Mouse (Mus musculus) heart, postnatal 4 days (tissue): ENCODE measurements around the gene Dync1li1. TPM values are rescaled to one million over a fixed set of nuclear protein-coding genes. Genes with fewer than 3 reads are reported as not detected.
A peak's percentile ranks its signal among the peaks of the same experiment; 100 is the strongest.
"Not testable (repeated sequence)": the region's sequence is repeated elsewhere in the genome, so short reads cannot be mapped to it uniquely, and the experiment has no call there.

Experiments used
- DNase-seq: peaks from one replicate; pipeline ENCODE4 v3.0.0; 2021
- total RNA-seq, 2 experiments: library from RNA; stranded (reverse); gene quantifications; 2 replicates each; pipeline ENCODE4 v1.2.3; 2021

Dync1li1 gene
- 10 to 100 TPM; 77.0 to 77.2 TPM for total RNA-seq

DNA sequence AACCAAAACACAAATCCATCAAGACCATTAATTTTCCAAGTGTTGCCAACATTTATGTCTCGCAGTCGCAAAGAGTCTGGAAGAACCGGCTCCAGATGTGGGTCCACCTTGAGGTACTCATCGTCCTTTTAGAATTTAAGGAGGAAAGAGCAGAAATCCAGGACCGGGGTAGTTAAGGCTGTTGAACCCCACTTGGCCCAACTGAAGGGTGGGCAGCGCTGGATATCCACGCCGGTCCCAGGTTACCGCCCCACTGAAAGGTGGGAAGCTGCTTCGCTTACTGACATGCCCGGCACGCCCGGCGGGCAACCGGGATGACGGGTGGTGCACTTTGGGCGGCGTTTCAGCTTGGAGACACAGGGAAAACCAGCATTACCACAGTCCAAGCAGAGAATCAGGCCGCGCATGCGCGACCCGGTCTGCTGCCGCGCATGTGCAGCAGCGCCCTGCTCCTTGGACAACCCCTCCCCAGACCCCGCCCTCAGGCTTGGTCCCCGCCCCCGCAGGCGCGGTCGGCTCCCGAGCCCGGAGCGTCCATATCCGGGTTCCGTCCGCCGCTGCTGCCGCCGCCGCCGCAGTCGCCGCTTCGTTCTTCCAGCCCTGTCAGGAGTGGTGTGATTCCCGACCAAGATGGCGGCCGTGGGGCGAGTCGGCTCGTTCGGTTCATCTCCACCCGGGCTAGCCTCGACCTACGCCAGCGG lies at the start of gene Dync1li1:
Gene Dync1li1, plus strand, starts transcription at position 539 of the 701 bp plus-strand sequence.
- DNase-seq, result peak; percentile 99

DNA sequence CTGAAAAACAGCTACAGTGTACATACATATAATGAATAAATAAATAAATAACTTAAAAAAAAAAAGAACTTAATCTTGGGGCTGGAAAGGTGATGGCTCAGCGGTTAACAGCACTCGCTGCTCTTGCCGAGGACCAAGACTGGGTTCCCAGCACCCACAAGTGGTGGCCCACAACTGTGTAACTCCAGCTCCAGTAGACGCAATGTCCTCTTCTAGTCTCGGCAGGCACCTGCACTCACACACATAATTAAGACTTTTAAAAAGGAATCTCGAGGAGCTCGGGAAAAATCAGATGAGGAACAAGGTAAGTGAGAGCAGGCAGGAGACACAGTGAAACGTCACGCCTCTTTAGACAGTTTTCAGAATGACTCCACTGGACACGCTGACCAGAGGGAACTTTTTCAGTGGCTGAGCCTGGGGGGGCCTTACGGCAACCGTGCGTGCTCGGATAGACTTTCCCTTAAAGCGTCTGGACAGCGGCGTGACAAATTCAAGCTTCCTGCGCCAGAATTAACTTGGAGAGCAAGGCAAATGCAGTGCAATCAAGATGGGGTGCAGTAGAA lies 49.3 kb upstream of the Dync1li1 start:
- no peak for DNase-seq

DNA sequence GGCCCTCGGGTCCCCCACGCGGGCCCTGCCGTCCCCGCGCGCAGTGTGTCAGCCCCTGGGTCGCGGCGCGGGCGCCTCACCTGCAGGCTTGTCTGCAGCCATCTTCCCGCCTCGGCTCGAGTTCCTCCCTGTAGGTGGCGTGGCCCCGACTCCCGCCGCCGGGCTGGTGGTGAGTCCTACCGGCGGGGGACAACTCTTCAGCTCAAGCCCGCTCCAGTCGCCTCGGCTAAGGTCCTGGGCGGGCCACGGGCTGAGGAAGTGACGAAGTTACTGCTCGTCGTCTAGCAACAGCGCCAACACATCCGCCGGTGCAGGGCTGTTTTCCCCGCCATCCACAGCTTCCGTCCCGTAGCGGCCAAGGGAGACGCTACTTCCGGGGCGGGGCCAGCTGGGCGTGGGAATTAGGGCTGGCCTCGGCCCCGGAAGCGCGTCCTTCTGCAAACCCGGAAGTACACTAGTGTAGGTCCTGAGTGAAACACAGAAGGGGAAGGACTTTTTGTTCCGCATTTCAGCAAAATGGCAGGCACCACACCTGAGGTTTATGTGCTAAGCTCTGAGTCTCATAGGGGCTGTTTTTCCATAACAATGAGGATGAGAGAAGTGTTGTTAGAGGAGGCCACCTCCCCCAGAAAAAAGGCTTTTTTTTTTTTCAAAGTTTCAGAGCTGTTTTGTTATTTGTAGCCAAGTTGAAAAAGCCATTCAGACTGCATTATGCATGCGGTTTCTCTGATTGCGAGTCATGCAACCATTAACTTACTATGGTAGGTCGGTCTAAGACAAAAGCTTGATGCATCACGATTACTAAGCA lies 48.5 kb upstream of the Dync1li1 start, which contains the start of gene Cnot10:
Gene Cnot10, minus strand, starts transcription at position 346 of the 808 bp plus-strand sequence.
- DNase-seq, result peak; percentile 99

DNA sequence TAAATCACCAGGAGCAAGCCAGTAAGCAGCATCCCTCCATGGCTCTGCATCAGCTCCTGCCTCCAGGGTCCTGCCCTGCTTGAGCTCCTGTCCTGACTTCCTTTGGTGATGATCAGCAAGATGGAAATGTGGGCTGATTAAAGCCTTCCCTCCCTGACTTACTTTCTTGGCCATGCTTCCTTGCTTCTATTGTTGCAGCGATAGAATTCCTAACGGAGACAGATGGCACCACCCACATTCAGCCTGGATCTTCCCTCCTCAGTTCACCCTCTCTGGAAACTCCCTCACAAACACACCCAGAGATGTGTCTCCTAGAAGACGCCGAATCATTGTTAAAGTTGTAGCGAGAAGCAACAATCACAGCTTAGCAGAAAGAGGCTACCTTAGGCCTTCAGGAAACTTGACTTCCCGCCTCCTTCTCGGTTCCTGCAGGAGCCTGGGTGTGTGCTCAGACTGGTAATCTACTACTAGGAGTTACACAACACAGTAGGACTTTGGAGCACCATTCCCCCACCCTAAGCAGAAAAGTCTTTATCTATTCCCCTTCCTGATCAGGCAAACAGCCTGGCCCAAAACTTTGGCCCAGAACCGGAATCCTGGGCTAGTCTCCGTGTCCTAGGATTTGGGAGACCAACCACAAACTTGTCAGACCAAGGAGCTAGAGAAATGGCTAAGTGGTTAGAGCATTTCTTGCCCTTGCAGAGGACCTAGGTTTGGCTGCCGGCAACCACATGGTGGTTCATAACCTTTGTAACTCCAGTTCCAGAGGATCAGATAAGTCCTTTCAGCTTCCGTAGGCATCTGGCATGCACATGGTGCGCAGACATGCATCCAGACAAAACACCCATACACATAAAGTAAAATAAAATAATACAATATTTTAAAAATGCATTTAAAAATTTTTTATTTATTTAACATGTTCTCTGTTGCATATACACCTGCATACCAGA lies 41.8 kb upstream of the Dync1li1 start:
- no peak for DNase-seq

DNA sequence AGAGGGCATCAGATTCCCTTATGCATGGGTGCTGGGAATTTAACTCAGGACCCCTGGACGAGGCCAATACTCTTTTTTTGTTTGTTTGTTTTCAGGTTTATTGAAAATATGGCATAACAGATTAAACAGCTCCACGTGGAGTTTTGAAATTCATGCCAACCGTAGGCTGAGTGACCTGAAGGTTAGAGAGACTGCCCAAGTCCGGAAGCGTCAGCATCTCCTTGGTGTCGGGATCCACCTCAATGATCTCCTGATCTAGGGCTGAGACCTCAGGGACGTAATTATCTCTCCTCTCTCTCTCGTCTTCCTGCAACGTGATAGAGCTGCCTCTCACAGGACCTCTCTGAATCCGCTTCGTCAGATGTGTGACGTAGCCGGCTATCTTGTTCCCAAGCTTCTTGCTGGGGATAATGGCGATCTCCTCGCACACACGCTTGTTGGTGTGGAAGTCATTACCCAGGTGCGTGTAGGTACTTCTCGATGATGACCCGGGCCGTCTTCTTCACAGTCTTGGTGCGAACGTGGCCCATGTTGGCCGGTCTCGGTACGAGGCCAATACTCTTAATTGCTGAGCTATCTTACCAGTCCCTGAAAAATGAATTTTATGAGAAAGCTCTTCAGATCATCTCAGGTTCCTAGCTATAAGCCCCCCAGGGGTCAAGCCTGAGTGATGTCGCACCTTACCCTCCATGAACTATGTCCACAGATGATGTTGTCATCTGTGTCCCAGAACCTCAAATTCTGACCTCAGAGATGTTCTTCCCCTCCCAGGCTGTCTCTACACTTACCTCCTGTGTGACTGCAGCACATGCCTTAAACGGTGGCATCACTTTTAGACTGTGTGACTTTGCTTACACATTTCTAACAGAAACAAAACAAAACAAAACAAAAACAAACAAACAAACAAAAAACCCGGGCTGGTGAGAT lies 40.8 kb upstream of the Dync1li1 start:
- DNase-seq, result no peak

DNA sequence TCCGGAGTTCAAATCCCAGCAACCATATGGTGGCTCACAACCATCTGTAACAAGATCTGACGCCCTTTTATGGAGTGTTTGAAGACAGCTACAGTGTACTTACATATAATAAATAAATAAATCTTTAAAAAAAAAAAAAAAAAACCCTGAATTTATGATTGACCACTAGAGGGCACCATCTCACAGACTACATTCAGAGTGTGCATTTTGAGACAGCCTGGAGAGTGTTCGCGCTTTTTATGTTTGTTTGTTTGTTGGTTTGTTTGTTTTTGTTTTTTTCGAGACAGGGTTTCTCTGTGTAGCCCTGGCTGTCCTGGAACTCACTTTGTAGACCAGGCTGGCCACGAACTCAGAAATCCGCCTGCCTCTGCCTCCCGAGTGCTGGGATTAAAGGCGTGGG lies 40.1 kb upstream of the Dync1li1 start:
- DNase-seq, result not testable (repeated sequence)

DNA sequence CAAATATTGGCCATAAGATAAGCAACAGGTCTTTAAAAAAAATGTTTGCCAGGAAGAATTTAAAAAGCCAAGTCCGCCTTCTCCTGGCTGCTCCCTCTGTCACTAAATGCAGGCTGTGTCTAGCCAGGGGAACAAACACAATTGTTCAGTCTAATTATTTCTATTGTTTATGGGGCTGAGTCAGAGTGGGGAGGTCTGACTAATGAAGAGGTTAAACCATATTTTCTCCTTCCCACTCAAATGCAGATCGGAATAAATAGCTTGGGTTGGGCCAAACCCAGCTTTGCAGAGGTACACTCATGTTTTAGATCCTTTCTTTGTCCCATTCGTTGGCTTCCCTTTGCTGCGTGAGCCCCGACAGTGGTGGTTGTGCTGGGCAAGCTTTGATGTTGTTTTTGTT lies 39.2 kb upstream of the Dync1li1 start:
- DNase-seq, result no peak

DNA sequence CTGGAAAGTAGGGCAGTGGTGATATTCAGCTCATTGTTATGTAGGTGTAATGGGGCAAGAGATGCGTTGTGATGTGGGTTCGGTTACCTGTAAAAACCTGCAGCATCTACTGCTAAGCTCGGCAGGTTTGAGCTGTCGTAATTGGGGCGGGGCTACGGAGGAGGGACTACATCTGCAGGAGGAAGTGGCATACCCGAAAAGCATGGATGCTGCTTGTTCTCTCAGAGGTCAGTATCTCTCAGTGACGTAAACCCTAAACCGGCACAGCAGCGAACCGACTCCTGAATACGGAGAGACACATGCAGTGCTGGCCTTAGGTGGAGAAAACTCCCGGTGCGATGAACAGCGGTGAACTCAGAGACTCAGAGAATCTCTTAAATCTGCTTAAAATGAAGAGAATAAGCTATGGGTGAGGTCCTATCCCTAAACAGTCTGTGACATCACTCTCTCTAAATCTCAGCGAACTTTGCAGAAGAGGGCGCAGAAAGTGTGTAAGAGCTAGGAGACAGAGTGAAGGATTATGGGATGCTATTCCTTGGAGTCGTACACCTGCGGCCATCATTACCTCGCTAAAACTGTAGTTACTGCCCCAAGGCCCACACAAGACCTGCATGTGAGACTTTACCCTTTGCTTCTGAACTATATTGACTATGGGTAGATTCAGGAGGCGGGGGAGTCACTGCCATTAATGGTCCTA lies 37.5 kb upstream of the Dync1li1 start:
- DNase-seq, result no peak

DNA sequence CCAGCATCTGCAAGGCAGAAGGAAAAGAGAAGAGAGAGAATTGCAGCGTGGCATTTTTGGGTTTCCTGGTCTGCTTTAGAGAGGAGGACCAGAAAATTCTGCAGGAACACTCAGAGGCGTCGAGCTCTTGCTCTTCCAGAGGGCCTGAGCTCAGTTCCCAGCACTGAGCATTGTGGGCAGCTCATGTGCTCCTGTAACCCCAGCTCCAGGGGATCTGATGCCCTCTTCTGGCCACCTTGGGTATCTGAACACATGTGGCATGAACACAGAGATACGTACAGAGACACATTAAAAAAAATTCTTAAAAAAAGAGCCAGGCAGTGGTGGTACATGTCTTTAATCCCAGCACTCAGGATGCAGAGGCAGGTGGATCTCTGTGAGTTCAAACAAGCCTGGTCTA lies 33.2 kb upstream of the Dync1li1 start:
- DNase-seq, result no peak

DNA sequence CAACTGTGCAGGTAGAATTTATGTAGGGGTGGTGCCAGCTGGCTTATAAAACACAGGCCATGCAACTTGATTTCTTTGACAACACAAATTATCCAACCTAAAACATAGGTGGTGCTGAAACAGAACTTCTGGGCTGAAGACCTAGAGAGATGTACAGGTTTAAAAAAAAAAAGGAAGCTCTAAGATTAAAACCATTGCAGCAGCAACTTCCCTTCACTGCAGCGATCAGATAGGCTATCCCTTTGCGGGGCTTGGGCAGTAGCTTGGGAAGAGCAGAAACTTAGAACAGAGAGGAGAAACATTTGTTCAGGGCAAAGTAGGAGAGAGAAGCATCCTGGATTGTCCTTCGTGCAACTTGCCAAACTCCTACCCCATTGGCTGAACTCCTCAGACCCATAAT lies 31.9 kb upstream of the Dync1li1 start:
- no peak for DNase-seq

DNA sequence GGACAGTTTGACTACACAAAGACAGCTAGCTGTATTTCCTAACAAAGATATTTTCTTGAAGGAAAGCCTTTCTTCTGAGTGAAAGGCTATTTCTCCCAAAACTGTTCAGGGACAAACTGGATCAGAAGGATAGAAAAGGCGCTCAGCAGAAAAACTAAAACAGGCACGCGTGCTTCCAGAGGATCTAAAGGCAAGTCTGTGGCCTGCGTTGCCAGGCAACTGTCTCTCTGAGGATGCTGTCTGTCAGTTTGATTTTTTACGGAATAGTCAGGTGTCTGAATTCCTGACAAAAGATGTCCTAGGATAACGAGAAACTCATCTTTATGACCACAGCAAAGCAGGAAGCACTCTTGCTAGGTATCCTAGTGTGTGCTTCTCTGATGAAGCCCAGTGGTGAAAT lies 28.1 kb upstream of the Dync1li1 start:
- DNase-seq, result no peak

DNA sequence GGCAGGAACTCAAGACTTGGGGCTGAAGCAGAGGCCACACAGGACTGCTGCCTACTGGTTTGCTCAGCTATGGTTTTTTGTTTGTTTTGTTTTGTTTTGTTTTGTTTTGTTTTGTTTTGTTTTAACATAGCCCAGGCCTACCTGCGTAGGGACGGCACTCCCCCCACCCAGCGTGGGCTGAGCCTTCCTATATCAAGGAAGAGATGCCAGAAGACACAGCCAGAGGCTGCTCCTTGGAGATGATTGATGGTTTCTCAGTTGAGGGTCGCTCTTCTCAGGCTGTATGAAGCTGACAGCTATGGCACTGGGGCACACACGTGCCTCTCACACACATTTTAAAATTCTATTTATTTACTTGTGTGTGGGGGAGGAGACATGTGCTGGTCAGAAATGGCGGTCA lies 27.6 kb upstream of the Dync1li1 start:
- DNase-seq, result no peak

DNA sequence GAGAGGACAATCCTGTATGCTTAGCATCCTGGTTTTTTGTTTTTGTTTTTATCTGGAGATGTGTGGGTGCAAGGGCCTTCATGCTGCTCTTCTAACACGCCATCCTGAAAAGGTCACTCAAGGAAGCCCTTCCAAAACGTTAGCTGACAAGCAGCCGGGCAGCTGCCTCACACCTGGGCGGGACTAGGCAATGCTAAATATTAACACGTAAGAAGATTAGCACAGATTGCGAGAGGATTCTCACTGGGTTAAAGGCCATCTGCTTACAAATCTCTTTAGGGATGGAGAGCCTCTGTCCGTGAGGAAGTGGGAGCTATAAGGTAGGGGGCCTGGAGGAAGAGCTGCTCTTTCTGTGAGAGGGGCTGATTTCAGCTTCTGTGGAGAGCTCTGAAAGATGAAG lies 26.6 kb upstream of the Dync1li1 start:
- no peak for DNase-seq

DNA sequence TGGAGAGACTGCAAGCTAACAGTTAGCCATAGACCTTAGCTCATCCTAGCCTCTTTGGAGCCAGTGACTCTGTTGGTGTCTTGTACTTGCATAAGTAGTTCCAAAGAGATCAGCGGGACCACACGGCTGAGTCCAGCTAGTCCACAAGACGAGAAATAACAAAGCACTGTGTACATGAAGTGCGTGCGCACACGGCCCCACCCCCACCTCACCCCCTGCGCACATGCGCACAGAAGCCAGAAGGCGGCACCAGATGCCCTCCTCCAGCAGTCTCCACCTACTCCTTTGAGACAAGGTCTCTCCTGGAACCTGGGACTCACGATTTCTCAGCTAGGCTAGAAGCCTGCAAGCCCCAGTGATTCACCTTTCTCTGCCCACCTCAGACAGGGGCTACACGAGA lies 24.8 kb upstream of the Dync1li1 start:
- no peak for DNase-seq

DNA sequence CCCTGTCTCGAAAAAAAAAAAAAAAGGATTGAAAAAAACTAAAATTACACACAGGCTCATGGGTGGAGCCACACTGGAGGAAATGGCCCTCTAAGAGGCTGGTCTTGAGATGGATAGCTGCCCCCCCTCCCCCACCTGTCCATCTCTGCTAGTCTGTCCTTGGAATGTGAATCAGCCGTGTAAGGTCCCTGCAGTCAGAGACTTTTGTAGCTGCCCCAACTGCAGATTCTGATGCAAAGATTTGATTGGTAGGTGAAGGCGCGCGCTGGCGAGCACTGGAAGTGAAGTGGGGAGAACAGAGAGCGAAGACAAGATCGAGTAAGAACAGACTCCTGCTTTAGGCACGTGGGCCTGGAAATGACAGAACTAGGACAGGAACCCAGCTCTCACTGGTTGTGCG lies 21.7 kb upstream of the Dync1li1 start:
- DNase-seq, result no peak

DNA sequence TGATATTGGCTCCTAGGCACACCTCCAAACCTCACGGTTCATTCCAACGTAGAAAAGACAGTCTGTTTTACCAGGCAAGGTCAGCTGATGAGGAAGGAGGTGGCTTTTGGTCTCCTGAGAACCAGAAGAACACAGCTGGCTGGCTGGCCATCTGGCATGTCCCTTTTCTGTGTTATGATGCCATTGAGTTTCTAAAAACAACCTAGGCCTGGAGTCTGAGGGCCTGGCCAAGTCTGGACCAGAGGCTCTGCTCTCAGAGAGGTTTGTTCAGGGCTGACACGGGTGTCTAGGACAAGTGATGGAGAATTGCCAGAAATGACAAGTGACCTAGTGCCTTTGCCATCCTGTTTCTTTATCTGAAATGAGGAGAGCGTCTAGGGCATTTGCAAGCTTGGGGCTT lies 20.5 kb upstream of the Dync1li1 start:
- peak; percentile 75 for DNase-seq

DNA sequence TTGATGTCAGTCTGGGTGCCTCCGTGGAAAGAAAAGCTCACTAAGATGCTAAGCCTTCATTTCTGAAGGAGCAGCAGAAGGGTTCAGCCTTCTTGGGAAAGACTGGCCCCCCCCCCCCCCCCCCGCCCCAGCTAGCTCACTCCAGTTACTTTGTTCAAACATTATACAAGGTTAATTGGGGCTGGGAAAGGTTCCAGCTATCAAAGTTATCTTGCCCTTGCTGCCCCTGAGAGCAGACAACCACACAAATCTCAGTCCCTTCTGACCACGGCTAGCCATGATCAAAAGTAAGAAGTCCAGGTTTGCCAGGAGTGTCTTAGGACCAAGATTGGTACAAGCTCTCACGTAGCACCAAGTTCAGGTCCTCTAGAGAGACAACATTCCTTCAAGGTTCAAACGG lies 19.6 kb upstream of the Dync1li1 start:
- no peak for DNase-seq

DNA sequence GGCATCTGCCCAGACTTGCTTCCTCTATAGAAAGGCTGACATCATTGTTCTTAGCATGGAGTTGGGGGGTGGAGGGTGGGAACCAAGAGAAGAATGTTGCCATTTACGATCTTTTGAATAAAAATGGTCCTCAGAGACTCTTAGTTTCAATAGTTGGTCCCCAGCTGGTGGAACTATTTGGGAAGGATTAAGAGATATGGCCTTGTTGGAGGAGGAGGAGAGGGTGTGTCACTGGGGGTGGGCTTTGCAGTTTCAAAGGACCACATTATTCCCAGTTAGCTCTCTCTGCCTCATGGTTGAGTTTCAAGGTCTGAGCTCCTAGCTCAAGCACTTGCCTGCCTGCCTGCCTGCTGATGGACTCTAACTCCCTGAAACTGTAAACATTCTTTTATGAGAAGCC lies 16.6 kb upstream of the Dync1li1 start:
- DNase-seq, result no peak

DNA sequence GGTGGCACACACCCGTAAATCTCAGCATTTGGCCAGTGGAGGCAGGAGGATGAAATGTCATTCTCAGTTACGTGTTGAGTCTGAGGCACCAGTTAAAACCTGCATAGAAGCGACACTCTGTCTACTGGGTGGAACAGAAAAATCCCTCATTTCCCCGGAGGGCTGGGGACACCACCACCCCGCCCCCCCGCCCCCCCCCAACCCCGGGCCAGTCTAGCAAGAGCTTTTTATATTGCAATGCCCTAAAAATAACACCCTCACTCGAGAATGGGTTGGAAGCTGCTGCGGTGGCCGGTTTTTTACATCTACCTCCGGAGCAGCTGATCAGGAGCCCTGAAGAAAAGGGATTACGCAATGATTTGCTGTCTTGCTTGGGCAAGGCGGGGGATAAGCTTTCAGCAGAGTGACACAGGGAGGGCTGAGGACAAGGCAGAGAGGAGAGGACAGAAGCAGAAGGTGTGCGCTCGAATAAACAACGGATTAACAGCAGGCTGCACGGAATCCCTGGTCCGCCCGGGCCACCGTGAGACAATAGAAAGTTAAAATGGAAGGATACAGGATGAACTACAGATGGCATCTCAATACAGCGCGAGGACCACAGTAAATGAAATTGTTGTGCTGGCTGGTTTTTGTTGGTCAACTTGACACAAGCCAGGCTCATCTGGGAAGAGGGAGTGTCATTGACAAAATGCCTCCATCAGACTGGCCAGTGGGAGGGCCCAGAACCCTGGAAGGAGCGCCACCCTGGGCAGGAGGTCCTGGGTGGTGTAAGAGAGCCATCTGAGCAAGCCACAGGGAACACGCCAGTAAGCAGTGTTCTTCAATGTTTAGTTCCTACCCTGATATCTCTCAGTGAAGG lies 15.7 kb upstream of the Dync1li1 start:
- DNase-seq, result peak; percentile 46

DNA sequence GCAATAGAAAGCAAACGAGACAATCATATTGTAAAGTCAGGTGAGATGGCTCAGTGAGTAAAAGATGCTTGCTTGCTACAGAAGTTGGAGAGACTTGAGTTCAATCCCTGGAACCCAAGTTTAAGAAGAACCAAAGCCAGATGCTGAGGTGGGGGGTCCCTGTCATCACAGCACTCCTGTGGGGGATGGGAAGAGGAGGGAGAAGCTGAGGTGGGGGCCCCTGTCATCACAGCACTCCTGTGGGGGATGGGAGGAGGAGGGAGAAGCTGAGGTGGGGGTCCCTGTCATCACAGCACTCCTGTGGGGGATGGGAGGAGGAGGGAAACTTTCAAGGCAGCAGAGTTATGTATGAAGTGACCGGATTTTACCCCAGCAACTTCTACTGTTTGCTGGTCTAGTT lies 15.0 kb upstream of the Dync1li1 start:
- DNase-seq, result no peak
